Mouse (Mus musculus): ENCODE results near the gene Stim2. TPM values are rescaled to one million over a fixed set of nuclear protein-coding genes. Genes with fewer than 3 reads are reported as not detected.

The Stim2 gene
- polyA plus RNA-seq, 1 experiment from 2014 or later: 4.4 TPM

- Histone ChIP-seq H3K4me1 (ENCODE audit: control insufficient read depth, low read depth, low read length) (no peaks in the 10 kb centered on the region), H3K9ac (ENCODE audit: low read depth, low read length) (no peak overlapping the region), H3K27ac (ENCODE audit: low read length) (no peak overlapping the region), H3K4me2 (ENCODE audit: low read depth, low read length) (no peak overlapping the region), H3K9me3 (replicated peaks; ENCODE audit: control insufficient read depth, low read length) (no peaks in the 10 kb centered on the region), H3K27me3 (ENCODE audit: control insufficient read depth, insufficient read depth, low read depth, low read length) (no peaks in the 10 kb centered on the region), H3K4me3 (ENCODE audit: low read depth, low read length) (no peak overlapping the region), H3K36me3 (ENCODE audit: control insufficient read depth, insufficient read depth) (no peaks in the 10 kb centered on the region; the same call in 1 of the 2 replicates)
- ATAC-seq (ENCODE audit: low read depth): no peak
- WGBS (ENCODE audit: insufficient replicate concordance): 32% methylated on average over 3 of the region's 3 CpGs
Measured at GRCm38 (mm10) chr5:54100916-54101315, 102.6 kb downstream of the Stim2 start.

GRCm38 (mm10) chr5:54101318-54101717, 103.0 kb downstream of the Stim2 start:
- Histone ChIP-seq H3K9ac (ENCODE audit: low read depth, low read length) (no peak overlapping the region), H3K27me3 (ENCODE audit: control insufficient read depth, insufficient read depth, low read depth, low read length) (no peaks in the 10 kb centered on the region), H3K4me2 (ENCODE audit: low read depth, low read length) (no peak overlapping the region), H3K27ac (ENCODE audit: low read length) (no peak overlapping the region), H3K9me3 (replicated peaks; ENCODE audit: control insufficient read depth, low read length) (no peaks in the 10 kb centered on the region), H3K4me3 (ENCODE audit: low read depth, low read length) (no peak overlapping the region), H3K36me3 (ENCODE audit: control insufficient read depth, insufficient read depth) (no peaks in the 10 kb centered on the region; the same call in 1 of the 2 replicates), H3K4me1 (ENCODE audit: control insufficient read depth, low read depth, low read length) (no peaks in the 10 kb centered on the region)
- 18% methylated on average over 5 of the region's 5 CpGs for WGBS (ENCODE audit: insufficient replicate concordance)
- no peak for ATAC-seq (ENCODE audit: low read depth)

DNA sequence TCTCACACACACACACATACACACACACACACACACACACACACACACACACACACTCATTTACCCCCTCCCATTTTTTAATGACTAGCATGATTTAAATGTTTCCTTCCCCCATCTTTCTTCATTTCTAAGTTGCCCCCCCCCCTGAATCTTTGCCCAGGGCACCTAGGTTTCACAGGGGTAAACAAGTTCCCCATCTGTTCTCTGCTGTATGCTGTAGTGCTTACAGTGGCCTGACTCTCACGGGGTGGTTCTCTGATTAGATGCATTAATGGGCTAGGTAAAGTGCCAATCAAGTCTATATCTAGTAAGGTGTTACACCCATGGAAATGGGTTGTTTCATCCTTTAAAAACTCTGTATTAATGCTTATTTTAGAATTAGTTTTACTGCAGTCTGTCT, 103.7 kb downstream of the Stim2 start:
- Histone ChIP-seq H3K27ac (ENCODE audit: low read length) (no peak overlapping the region), H3K9ac (ENCODE audit: low read depth, low read length) (no peak overlapping the region), H3K4me1 (ENCODE audit: control insufficient read depth, low read depth, low read length) (no peaks in the 10 kb centered on the region), H3K9me3 (replicated peaks; ENCODE audit: control insufficient read depth, low read length) (no peaks in the 10 kb centered on the region), H3K4me2 (ENCODE audit: low read depth, low read length) (no peak overlapping the region), H3K4me3 (ENCODE audit: low read depth, low read length) (no peak overlapping the region), H3K36me3 (ENCODE audit: control insufficient read depth, insufficient read depth) (no peaks in the 10 kb centered on the region; the same call in 1 of the 2 replicates), H3K27me3 (ENCODE audit: control insufficient read depth, insufficient read depth, low read depth, low read length) (no peaks in the 10 kb centered on the region)
- no peak for ATAC-seq (ENCODE audit: low read depth)
- 25% methylated on average over 1 of the region's 1 CpGs for WGBS (ENCODE audit: insufficient replicate concordance)

DNA sequence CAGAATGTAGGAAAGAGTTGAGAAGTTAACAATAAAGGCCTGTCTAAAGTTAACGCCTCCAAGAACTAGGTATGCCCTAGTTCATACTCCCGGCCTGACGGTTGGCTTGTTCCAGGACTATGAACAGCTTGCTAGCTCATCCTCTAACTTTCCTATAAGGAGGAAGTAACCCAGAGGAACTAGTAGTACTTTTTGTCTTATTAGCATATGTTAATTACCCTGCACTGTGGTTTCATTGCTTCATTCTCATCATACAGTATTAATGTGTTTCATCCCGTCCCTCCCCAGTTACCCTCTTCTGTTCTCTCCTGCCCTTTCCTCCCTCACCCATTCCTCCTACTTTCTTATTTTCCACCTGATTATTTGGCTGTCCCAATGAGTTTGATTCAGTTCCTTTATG, 108.4 kb downstream of the Stim2 start:
- Histone ChIP-seq H3K36me3 (ENCODE audit: control insufficient read depth, insufficient read depth) (no peaks in the 10 kb centered on the region; the same call in 1 of the 2 replicates), H3K27me3 (ENCODE audit: control insufficient read depth, insufficient read depth, low read depth, low read length) (no peaks in the 10 kb centered on the region), H3K4me2 (ENCODE audit: low read depth, low read length) (no peak overlapping the region), H3K4me3 (ENCODE audit: low read depth, low read length) (no peak overlapping the region), H3K9ac (ENCODE audit: low read depth, low read length) (no peak overlapping the region), H3K9me3 (replicated peaks; ENCODE audit: control insufficient read depth, low read length) (no peaks in the 10 kb centered on the region), H3K4me1 (ENCODE audit: control insufficient read depth, low read depth, low read length) (no peaks in the 10 kb centered on the region), H3K27ac (ENCODE audit: low read length) (no peak overlapping the region)
- WGBS (ENCODE audit: insufficient replicate concordance): 80% methylated on average over 4 of the region's 4 CpGs
- no peak for ATAC-seq (ENCODE audit: low read depth)

DNA sequence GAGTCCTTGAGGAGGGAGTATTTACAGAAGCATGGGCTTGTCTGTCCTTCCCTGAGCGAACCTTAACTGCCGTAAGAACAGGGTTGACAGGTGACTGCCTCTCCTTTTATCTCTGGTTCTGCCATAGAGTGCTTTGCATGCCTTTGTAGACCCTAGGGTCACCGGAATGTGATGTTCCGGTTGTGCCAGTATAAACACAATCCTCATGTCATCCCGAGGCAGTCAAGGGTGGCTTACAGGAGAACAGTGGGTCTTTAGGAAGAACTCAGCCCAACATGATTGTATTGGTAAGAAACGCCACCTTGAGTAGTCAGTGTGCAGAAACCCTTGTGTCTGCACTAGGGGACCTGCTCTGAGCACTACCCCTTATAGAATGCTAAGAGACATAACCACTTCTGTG, 108.8 kb downstream of the Stim2 start:
- WGBS (ENCODE audit: insufficient replicate concordance): 72% methylated on average over 6 of the region's 6 CpGs

GRCm38 (mm10) chr5:54109096-54109495, 110.8 kb downstream of the Stim2 start:
- Histone ChIP-seq H3K4me1 (ENCODE audit: control insufficient read depth, low read depth, low read length) (no peaks in the 10 kb centered on the region), H3K27ac (ENCODE audit: low read length) (no peak overlapping the region), H3K4me3 (ENCODE audit: low read depth, low read length) (no peak overlapping the region), H3K9me3 (replicated peaks; ENCODE audit: control insufficient read depth, low read length) (no peaks in the 10 kb centered on the region), H3K9ac (ENCODE audit: low read depth, low read length) (no peak overlapping the region), H3K36me3 (ENCODE audit: control insufficient read depth, insufficient read depth) (no peaks in the 10 kb centered on the region; the same call in 1 of the 2 replicates), H3K4me2 (ENCODE audit: low read depth, low read length) (no peak overlapping the region), H3K27me3 (ENCODE audit: control insufficient read depth, insufficient read depth, low read depth, low read length) (no peaks in the 10 kb centered on the region)
- ATAC-seq (ENCODE audit: low read depth): no peak
- 80% methylated on average over 5 of the region's 5 CpGs for WGBS (ENCODE audit: insufficient replicate concordance)

More for the DNA sequence above, 108.8 kb downstream of the Stim2 start:
- no peak overlapping the region for H3K4me2 ChIP-seq (ENCODE audit: low read depth, low read length)
- no peak overlapping the region for H3K27ac ChIP-seq (ENCODE audit: low read length)
- H3K36me3 ChIP-seq (ENCODE audit: control insufficient read depth, insufficient read depth): no peaks in the 10 kb centered on the region; the same call in 1 of the 2 replicates
- no peaks in the 10 kb centered on the region for H3K4me1 ChIP-seq (ENCODE audit: control insufficient read depth, low read depth, low read length)
- ATAC-seq (ENCODE audit: low read depth): no peak
- no peak overlapping the region for H3K4me3 ChIP-seq (ENCODE audit: low read depth, low read length)
- no peak overlapping the region for H3K9ac ChIP-seq (ENCODE audit: low read depth, low read length)
- no peaks in the 10 kb centered on the region for H3K27me3 ChIP-seq (ENCODE audit: control insufficient read depth, insufficient read depth, low read depth, low read length)
- no peaks in the 10 kb centered on the region for H3K9me3 ChIP-seq (replicated peaks; ENCODE audit: control insufficient read depth, low read length)

DNA sequence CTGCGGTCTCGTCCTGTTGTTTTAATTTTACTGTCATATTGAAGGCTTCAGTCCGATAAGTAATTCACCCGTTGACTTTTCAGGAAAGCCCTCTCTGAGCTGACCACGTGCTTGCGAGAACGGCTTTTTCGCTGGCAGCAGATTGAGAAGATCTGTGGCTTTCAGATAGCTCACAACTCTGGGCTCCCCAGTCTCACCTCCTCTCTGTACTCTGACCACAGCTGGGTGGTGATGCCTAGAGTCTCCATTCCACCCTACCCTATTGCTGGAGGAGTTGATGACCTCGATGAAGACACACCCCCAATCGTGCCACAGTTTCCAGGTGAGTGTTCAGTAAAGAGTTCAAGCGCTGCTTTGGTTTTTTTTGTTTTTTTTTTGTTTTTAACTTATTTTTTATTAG, 112.5 kb downstream of the Stim2 start:
- Histone ChIP-seq H3K4me2 (ENCODE audit: low read depth, low read length) (no peak overlapping the region), H3K9me3 (replicated peaks; ENCODE audit: control insufficient read depth, low read length) (no peaks in the 10 kb centered on the region), H3K4me3 (ENCODE audit: low read depth, low read length) (no peak overlapping the region), H3K27ac (ENCODE audit: low read length) (no peak overlapping the region), H3K36me3 (ENCODE audit: control insufficient read depth, insufficient read depth) (no peaks in the 10 kb centered on the region), H3K27me3 (ENCODE audit: control insufficient read depth, insufficient read depth, low read depth, low read length) (no peaks in the 10 kb centered on the region), H3K4me1 (ENCODE audit: control insufficient read depth, low read depth, low read length) (no peaks in the 10 kb centered on the region), H3K9ac (ENCODE audit: low read depth, low read length) (no peak overlapping the region)
- ATAC-seq (ENCODE audit: low read depth): no peak
- WGBS (ENCODE audit: insufficient replicate concordance): 56% methylated on average over 11 of the region's 11 CpGs

DNA sequence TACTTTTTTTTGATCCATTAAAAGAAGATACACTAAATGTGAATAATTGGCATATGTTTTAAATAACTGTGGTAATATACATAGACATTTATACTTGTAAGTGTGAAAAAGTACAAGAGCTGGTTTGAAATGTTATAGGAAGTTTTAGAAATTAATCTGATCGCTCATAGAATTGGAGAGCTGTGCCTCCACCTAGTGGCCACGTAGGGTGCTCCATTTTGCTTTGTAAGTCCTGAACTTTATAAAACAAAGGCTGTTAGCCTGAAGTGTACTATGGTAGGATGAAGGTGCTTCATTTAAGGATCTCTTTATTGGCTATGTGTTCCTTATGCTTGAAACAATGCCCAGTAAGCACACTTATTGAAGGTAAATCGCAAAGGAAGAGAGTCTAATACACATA, 115.0 kb downstream of the Stim2 start:
- Histone ChIP-seq H3K27me3 (ENCODE audit: control insufficient read depth, insufficient read depth, low read depth, low read length) (no peaks in the 10 kb centered on the region), H3K9me3 (replicated peaks; ENCODE audit: control insufficient read depth, low read length) (no peaks in the 10 kb centered on the region), H3K36me3 (ENCODE audit: control insufficient read depth, insufficient read depth) (no peaks in the 10 kb centered on the region), H3K27ac (ENCODE audit: low read length) (no peak overlapping the region), H3K9ac (ENCODE audit: low read depth, low read length) (no peak overlapping the region), H3K4me3 (ENCODE audit: low read depth, low read length) (no peak overlapping the region), H3K4me1 (ENCODE audit: control insufficient read depth, low read depth, low read length) (no peaks in the 10 kb centered on the region), H3K4me2 (ENCODE audit: low read depth, low read length) (no peak overlapping the region)
- 27% methylated on average over 3 of the region's 3 CpGs for WGBS (ENCODE audit: insufficient replicate concordance)
- ATAC-seq (ENCODE audit: low read depth): no peak

DNA sequence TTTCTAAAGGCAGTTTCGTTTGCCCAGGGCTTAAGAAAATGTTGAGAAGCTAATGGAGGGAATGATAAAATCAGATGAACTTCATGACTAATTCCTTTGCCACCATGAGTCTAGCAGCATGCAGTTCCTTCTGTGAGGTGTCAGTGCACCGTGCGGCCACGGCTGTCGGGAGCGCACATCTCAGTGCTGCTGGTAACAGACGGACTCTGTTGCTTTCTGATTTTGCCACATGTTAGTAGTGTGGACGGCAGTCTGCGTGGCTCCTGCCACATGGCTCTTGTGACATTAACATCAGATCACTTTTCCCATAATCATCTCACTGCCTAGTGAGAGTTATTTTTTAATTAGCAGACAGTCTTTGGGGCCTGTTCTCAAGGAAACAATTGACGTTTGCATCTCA, 118.2 kb downstream of the Stim2 start:
- Histone ChIP-seq H3K4me2 (ENCODE audit: low read depth, low read length) (no peak overlapping the region), H3K9ac (ENCODE audit: low read depth, low read length) (no peak overlapping the region), H3K9me3 (replicated peaks; ENCODE audit: control insufficient read depth, low read length) (no peaks in the 10 kb centered on the region), H3K36me3 (ENCODE audit: control insufficient read depth, insufficient read depth) (no peaks in the 10 kb centered on the region), H3K4me3 (ENCODE audit: low read depth, low read length) (no peak overlapping the region), H3K27ac (ENCODE audit: low read length) (no peak overlapping the region), H3K27me3 (ENCODE audit: control insufficient read depth, insufficient read depth, low read depth, low read length) (no peaks in the 10 kb centered on the region), H3K4me1 (ENCODE audit: control insufficient read depth, low read depth, low read length) (no peaks in the 10 kb centered on the region)
- no peak for ATAC-seq (ENCODE audit: low read depth)
- 86% methylated on average over 10 of the region's 10 CpGs for WGBS (ENCODE audit: insufficient replicate concordance)

Data from liver, embryonic 16.5 days (tissue).